Mouse (Mus musculus): ENCODE measurements around the gene Fry.

GRCm38 (mm10) chr5:150233154-150233886 is 114.9 kb downstream of the Fry start:
- TF ChIP-seq CTCF (IDR thresholded peaks at IDR 0.05; ENCODE audit: borderline replicate concordance, insufficient read depth, low read length) (peak; percentile 47; the same call in 1 of the 2 replicates), POLR2A (IDR thresholded peaks at IDR 0.05; ENCODE audit: low read depth, low read length) (no peak)

Data from embryonic fibroblast, embryonic 13.5 days (primary cell).